9 mouse cellular contexts compared by ENCODE assay signal in the genomic region with DNA sequence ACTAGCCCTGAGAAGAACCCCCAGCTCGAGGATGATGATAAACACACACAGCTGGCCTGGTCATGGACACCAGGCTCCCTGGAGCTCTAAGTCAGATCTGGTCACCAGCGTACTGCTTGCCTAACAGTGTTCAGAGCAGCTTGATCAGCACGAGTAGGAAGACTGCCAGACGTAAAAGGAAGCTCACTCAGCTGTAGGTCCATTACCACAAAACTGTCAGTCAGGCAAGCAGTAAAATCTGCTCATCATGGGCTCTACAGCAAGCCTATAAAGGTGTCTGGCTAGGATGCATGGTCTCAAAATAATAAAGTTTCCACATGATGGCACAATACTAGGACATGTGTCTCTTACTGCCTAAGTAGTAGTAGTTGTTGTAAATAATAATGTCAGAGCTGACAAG. TPM values are rescaled to one million over a fixed set of nuclear protein-coding genes. Genes with fewer than 3 reads are reported as not detected.
DNase-seq lines count a peak whose midpoint lies in the region; ATAC-seq lines count a peak whose summit lies in the region.
"Had no signal": no experiment of that assay in that cellular context is flagged by ENCODE, and none has a peak within 500 bp of the region (broad histone marks: within the 10 kb centered on the region; RNA-seq: fewer than 3 reads in every experiment).

No protein-coding gene starts in this region.

- no peak overlapping the region for H3K4me2 ChIP-seq in heart, embryonic 12.5 days
- H3K4me2 ChIP-seq in kidney, embryonic 15.5 days: no peak overlapping the region

- H3K9me3 ChIP-seq in heart, embryonic 12.5 days (replicated peaks): no peaks in the 10 kb centered on the region
- H3K9me3 ChIP-seq in kidney, embryonic 15.5 days (replicated peaks): no peaks in the 10 kb centered on the region
- H3K9me3 ChIP-seq in embryonic facial prominence, embryonic 10.5 days: no peaks in the 10 kb centered on the region

- WGBS in heart, embryonic 12.5 days: 49% methylated on average over 4 of the region's 4 CpGs
- 30% methylated on average over 4 of the region's 4 CpGs for WGBS in kidney, embryonic 15.5 days
- WGBS in embryonic facial prominence, embryonic 10.5 days: 70% methylated on average over 4 of the region's 4 CpGs

- H3K4me3 ChIP-seq in heart, embryonic 12.5 days: no peak overlapping the region
- H3K4me3 ChIP-seq in kidney, embryonic 15.5 days (replicated peaks): no peak overlapping the region
- no peak overlapping the region for H3K4me3 ChIP-seq in embryonic facial prominence, embryonic 10.5 days

- no peaks in the 10 kb centered on the region; the same call in 1 of the 2 replicates for H3K36me3 ChIP-seq in heart, embryonic 12.5 days
- no peaks in the 10 kb centered on the region for H3K36me3 ChIP-seq in kidney, embryonic 15.5 days
- H3K36me3 ChIP-seq in embryonic facial prominence, embryonic 10.5 days (replicated peaks): no peaks in the 10 kb centered on the region

- ATAC-seq in heart, embryonic 12.5 days (ENCODE audit: insufficient number of reproducible peaks, low FRiP score): no peak
- ATAC-seq in kidney, embryonic 15.5 days (replicated peaks; ENCODE audit: low FRiP score): no peak
- no peak for ATAC-seq in monocyte, adult 5-6 weeks (replicated peaks; ENCODE audit: insufficient number of reproducible peaks, low FRiP score, low TSS enrichment, poor library complexity, severe bottlenecking)

- peak overlapping the region; percentile 45 for H3K9ac ChIP-seq in heart, embryonic 12.5 days
- no peak overlapping the region for H3K9ac ChIP-seq in kidney, embryonic 15.5 days
- H3K9ac ChIP-seq: liver, embryonic 14.5 days had no signal

- H3K27ac ChIP-seq in heart, embryonic 12.5 days (ENCODE audit: poor library complexity, severe bottlenecking): peak overlapping the region; percentile 35
- peak overlapping the region; percentile 75 for H3K27ac ChIP-seq in kidney, embryonic 15.5 days
- H3K27ac ChIP-seq in embryonic facial prominence, embryonic 10.5 days (replicated peaks): 0 out of 2 replicates have a peak overlapping the region, but pooled peaks have one; percentile 8
- H3K27ac ChIP-seq: liver, embryonic 14.5 days had no signal

- peaks cover 87% of the 10 kb centered on the region for H3K4me1 ChIP-seq in heart, embryonic 12.5 days (replicated peaks)
- peaks cover 90% of the 10 kb centered on the region for H3K4me1 ChIP-seq in kidney, embryonic 15.5 days
- peaks cover 40% of the 10 kb centered on the region for H3K4me1 ChIP-seq in embryonic facial prominence, embryonic 10.5 days

- DNase-seq in heart, postnatal 10 days: no peak
- no peak for DNase-seq in kidney, adult 11 months
- DNase-seq in CD4-positive, CD25-positive, alpha-beta regulatory T cell, adult 2 months (ENCODE audit: low read depth, low spot score): peak; percentile 54
- DNase-seq in embryonic facial prominence, embryonic 10.5 days (ENCODE audit: low spot score): no peak
- no peak for DNase-seq in layer of hippocampus, adult 11-12 months (ENCODE audit: low spot score)

- H3K27me3 ChIP-seq in heart, embryonic 12.5 days (replicated peaks): no peaks in the 10 kb centered on the region
- H3K27me3 ChIP-seq in kidney, embryonic 15.5 days: no peaks in the 10 kb centered on the region
- no peaks in the 10 kb centered on the region for H3K27me3 ChIP-seq in embryonic facial prominence, embryonic 10.5 days (replicated peaks; ENCODE audit: low read depth, poor library complexity, severe bottlenecking)

- intact Hi-C loops in heart, postnatal 10 days (cut with DNase I): no loop called here

RNA-seq across cellular contexts. Expression of a gene that starts 13.0 kb away (rescaled TPM):
- polyA plus RNA-seq in heart, embryonic 12.5 days (2016; fragmentation: Nextera tagmentation; extraction: Ambion mirVana): 119 and 124 TPM in 2 replicates
- 10 to 100 TPM; 68.1 to 83.6 TPM for total RNA-seq in heart, postnatal 10 days (2021)
- 182 and 184 TPM in 2 replicates for polyA plus RNA-seq in kidney, embryonic 15.5 days (2015; fragmentation: Nextera tagmentation; extraction: Ambion mirVana)
- 51.6 and 55.0 TPM in 2 replicates for polyA plus RNA-seq in embryonic facial prominence, embryonic 10.5 days (2016; fragmentation: Nextera tagmentation; extraction: Ambion mirVana)
- 389 to 480 TPM (median 421 TPM) in 3 replicates for total RNA-seq in monocyte, adult 5-6 weeks (2017)

Comparison
In these comparisons a context has a peak if more than half of its experiments do, and no peak if none do; other contexts are left out.
1. H3K27ac ChIP-seq: peak in every context shown above with its lines; median percentile 75 in kidney, embryonic 15.5 days; 35 in heart, embryonic 12.5 days; 8 in embryonic facial prominence, embryonic 10.5 days.